Mouse (Mus musculus): Measurements from ENCODE around the gene Frg2f1. TPM values are rescaled to one million over a fixed set of nuclear protein-coding genes. Genes with fewer than 3 reads are reported as not detected.
A peak's percentile ranks its signal among the peaks of the same experiment; 100 is the strongest.

Gene Frg2f1
- polyA plus RNA-seq, 1 experiment from 2014 or later = 4.5 TPM

DNA sequence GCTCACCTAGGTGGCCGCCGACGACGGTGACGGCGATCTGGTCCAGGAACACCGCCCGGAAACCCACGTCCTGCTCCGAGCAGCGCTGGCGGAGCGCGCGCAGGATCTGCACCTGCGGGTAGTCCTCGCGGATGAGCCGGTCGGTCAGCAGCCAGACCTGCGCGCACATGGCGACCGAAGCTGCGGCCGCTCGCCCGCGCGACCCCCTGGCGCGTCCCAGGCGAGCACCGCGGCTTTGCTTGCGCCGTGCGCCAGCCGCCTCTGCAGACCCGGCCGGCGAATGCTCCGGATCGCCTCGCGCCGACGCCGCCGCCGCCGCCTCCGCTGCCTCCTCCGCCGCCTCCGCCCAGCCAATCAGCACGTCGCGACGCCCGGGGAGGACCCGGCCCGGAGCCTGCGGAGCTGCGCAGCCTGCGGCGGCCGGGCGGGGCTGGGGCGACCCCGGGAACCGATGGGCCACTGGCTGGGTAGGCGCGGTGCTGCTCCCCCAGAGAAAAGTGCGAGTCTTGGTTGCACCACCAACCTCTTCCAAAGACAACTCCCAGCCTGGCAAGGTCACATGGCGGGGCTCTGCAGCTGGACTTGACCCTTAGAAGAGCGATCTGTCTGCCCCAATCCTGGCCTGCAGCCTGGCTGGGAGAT lies 46.9 kb downstream of the Frg2f1 start, which contains the start of gene Rimkla:
Gene Rimkla, minus strand, starts transcription at position 338 of the 642 bp plus-strand sequence.
- peak within 1 kb of the TSS; percentile 67 for H3K9ac ChIP-seq
- WGBS = under 1% methylated on average over 73 of the region's 77 CpGs
- H3K4me1 ChIP-seq (replicated peaks) = peaks cover 4% of the 10 kb centered on the region
- no peaks in the 10 kb centered on the region for H3K36me3 ChIP-seq
- peak within 1 kb of the TSS; percentile 90 for H3K4me2 ChIP-seq
- H3K4me3 ChIP-seq = peak within 1 kb of the TSS; percentile 63
- peaks cover 34% of the 10 kb centered on the region for H3K27me3 ChIP-seq (replicated peaks)
- 0 out of 2 replicates have a peak within 1 kb of the TSS, but pooled peaks have one; percentile 9 for H3K27ac ChIP-seq (ENCODE audit: poor library complexity, severe bottlenecking)
- H3K9me3 ChIP-seq (replicated peaks) = no peaks in the 10 kb centered on the region
- ATAC-seq (ENCODE audit: insufficient number of reproducible peaks, low FRiP score) = peak; percentile 83

DNA sequence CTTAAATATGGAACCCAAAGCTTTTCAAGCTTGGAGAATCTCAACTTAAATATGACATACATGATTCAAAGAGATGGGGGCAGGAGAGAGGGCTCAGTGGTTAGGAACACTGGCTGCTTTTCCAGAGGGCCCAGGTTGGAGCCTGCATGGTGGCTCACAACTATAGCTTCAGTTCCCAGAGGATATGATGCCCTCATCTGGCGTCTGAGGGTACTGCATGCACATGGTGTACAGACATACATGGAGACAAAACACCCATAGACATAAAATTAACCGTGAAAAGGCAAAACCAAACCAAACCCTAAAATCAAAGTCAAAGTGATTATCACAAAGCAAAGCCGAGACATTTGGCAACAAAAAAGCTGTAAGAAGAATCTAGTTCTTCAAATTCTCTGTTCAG lies 48.5 kb downstream of the Frg2f1 start:
- no peak for ATAC-seq (ENCODE audit: insufficient number of reproducible peaks, low FRiP score)
- Histone ChIP-seq H3K4me3 (no peak overlapping the region), H3K4me1 (replicated peaks) (peaks cover 4% of the 10 kb centered on the region), H3K9me3 (replicated peaks) (no peaks in the 10 kb centered on the region), H3K27ac (ENCODE audit: poor library complexity, severe bottlenecking) (no peak overlapping the region), H3K27me3 (replicated peaks) (peaks cover 27% of the 10 kb centered on the region), H3K4me2 (no peak overlapping the region), H3K9ac (no peak overlapping the region), H3K36me3 (no peaks in the 10 kb centered on the region)
- WGBS = 67% methylated on average over 3 of the region's 3 CpGs

DNA sequence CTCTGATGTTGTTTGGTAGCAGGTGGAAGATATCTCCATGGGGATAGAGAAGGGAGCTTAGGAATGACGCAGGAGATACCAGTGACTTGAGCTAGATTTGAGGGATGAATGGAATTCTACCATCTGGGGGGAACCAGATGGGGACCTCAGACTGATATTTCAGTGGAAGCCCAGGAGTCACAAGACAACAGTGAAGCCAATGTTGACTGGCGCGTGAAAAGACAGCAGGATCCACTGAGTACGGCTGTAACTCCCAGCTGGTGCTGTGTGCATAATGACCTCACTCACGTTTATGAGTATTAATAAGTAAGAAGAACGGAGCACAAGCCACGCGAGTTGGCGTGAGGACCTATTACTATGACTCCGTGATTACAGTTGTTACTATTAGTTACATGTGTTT lies 49.7 kb downstream of the Frg2f1 start:
- H3K4me1 ChIP-seq (replicated peaks) = peaks cover 4% of the 10 kb centered on the region
- no peak overlapping the region for H3K4me3 ChIP-seq
- H3K4me2 ChIP-seq = no peak overlapping the region
- ATAC-seq (ENCODE audit: insufficient number of reproducible peaks, low FRiP score) = no peak
- 91% methylated on average over 10 of the region's 10 CpGs for WGBS
- H3K9ac ChIP-seq = no peak overlapping the region
- no peak overlapping the region for H3K27ac ChIP-seq (ENCODE audit: poor library complexity, severe bottlenecking)
- no peaks in the 10 kb centered on the region for H3K36me3 ChIP-seq
- peaks cover 21% of the 10 kb centered on the region for H3K27me3 ChIP-seq (replicated peaks)
- H3K9me3 ChIP-seq (replicated peaks) = no peaks in the 10 kb centered on the region

DNA sequence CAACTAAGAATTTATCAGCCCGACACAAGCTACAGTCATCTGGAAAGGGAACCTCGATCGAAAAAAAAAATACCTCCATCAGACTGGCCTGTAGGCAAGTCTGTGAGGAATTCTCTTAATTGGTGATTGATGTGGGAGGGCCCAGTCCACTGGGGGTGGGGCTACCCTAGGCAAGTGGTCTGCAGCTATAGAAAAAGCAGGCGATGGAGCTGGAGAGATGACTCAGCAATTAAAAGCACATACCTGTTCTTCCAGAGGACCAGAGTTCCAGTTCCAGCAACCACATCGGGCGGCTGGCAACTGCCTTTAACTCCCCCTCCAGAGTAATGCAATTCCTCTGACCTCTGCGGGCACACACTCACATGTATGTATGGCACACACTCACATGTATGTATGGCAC lies 54.4 kb downstream of the Frg2f1 start:
- Histone ChIP-seq H3K36me3 (no peaks in the 10 kb centered on the region), H3K9me3 (replicated peaks) (no peaks in the 10 kb centered on the region), H3K9ac (no peak overlapping the region), H3K4me1 (replicated peaks) (0 out of 2 replicates have a peak, but pooled peaks cover 5% of the 10 kb centered on the region), H3K27ac (ENCODE audit: poor library complexity, severe bottlenecking) (no peak overlapping the region), H3K27me3 (replicated peaks) (0 out of 2 replicates have a peak, but pooled peaks cover 5% of the 10 kb centered on the region), H3K4me2 (no peak overlapping the region), H3K4me3 (no peak overlapping the region)
- WGBS = 71% methylated on average over 7 of the region's 7 CpGs
- ATAC-seq (ENCODE audit: insufficient number of reproducible peaks, low FRiP score) = no peak

DNA sequence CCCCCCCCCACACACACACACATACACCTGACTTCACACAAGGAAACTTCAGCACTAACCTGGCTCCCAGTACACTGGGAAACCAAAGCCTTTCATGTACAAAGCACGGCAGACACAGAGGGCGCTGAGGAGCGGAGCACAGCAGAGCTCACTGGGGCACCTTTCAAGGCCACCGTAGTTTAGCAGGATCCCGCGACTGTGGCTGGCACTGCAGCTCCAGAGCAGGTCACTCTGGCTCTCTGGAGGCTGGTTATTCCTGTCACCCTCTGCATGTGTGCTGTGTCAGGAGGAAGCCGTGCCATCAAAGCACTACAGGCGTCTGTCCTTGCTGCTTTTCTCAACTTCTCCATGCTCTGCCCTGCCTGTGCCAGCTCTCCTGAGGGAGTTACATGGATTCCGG lies 56.3 kb downstream of the Frg2f1 start:
- no peak overlapping the region for H3K4me3 ChIP-seq
- no peak overlapping the region for H3K9ac ChIP-seq
- H3K9me3 ChIP-seq (replicated peaks) = no peaks in the 10 kb centered on the region
- H3K36me3 ChIP-seq = no peaks in the 10 kb centered on the region
- H3K4me1 ChIP-seq (replicated peaks) = 0 out of 2 replicates have a peak, but pooled peaks cover 5% of the 10 kb centered on the region
- H3K27me3 ChIP-seq (replicated peaks) = 0 out of 2 replicates have a peak, but pooled peaks cover 5% of the 10 kb centered on the region
- ATAC-seq (ENCODE audit: insufficient number of reproducible peaks, low FRiP score) = no peak
- H3K27ac ChIP-seq (ENCODE audit: poor library complexity, severe bottlenecking) = no peak overlapping the region
- H3K4me2 ChIP-seq = no peak overlapping the region
- 48% methylated on average over 9 of the region's 9 CpGs for WGBS

Other genes with a start within 250 kb of the Frg2f1 start
- gene Ybx1, start 244.9 kb downstream of the Frg2f1 start, polyA plus RNA-seq (2016; fragmentation: Nextera tagmentation; extraction: Ambion mirVana) = 851 and 903 TPM in 2 replicates
- gene Ppih, start 219.0 kb downstream of the Frg2f1 start, polyA plus RNA-seq (2016; fragmentation: Nextera tagmentation; extraction: Ambion mirVana) = 58.1 and 58.5 TPM in 2 replicates
- 3.3 and 4.1 TPM in 2 replicates for gene Ccdc30, start 124.0 kb downstream of the Frg2f1 start, polyA plus RNA-seq (2016; fragmentation: Nextera tagmentation; extraction: Ambion mirVana)
- gene Ppcs, start 117.1 kb downstream of the Frg2f1 start, polyA plus RNA-seq (2016; fragmentation: Nextera tagmentation; extraction: Ambion mirVana) = 26.3 and 27.6 TPM in 2 replicates
- gene Zmynd12, start 116.7 kb downstream of the Frg2f1 start, polyA plus RNA-seq (2016; fragmentation: Nextera tagmentation; extraction: Ambion mirVana) = 0.23 TPM in 1 of 2 replicates, not detected in the other
- gene Rimkla, start 46.9 kb downstream of the Frg2f1 start, polyA plus RNA-seq (2016; fragmentation: Nextera tagmentation; extraction: Ambion mirVana) = 6.1 and 6.5 TPM in 2 replicates
- 28.4 and 29.9 TPM in 2 replicates for gene Foxj3, start 2.5 kb downstream of the Frg2f1 start, polyA plus RNA-seq (2016; fragmentation: Nextera tagmentation; extraction: Ambion mirVana)
- not detected in 2 replicates for gene Guca2a, start 98.2 kb upstream of the Frg2f1 start, polyA plus RNA-seq (2016; fragmentation: Nextera tagmentation; extraction: Ambion mirVana)
- gene Guca2b, start 119.4 kb upstream of the Frg2f1 start, polyA plus RNA-seq (2016; fragmentation: Nextera tagmentation; extraction: Ambion mirVana) = not detected in 2 replicates
- 5.8 and 6.1 TPM in 2 replicates for gene Hivep3, start 194.3 kb upstream of the Frg2f1 start, polyA plus RNA-seq (2016; fragmentation: Nextera tagmentation; extraction: Ambion mirVana)